Mouse (Mus musculus) heart, embryonic 15.5 days (tissue): ENCODE data around the gene Mfap4. TPM values are rescaled to one million over a fixed set of nuclear protein-coding genes. Genes with fewer than 3 reads are reported as not detected.

Source experiments
- ATAC-seq: fragments of 200-750 bp; cut with Nextera tagmentation; replicated peaks from 2 replicates; pipeline ENCODE4 v1.8.0; 2017; ENCODE audit warnings: low read depth, moderate TSS enrichment; ENCODE audit not compliant: insufficient number of reproducible peaks, insufficient read depth, low FRiP score
- H3K27ac ChIP-seq: fragments of 300-500 bp; sonication (generic); 2 replicates; pipeline ENCODE4 v1.5.1; 2015; ENCODE audit warnings: mild to moderate bottlenecking, inconsistent platforms
- H3K27me3 ChIP-seq: fragments of 300-500 bp; sonication (generic); 2 replicates; pipeline ENCODE4 v1.6.1; 2015; ENCODE audit warnings: inconsistent platforms
- H3K36me3 ChIP-seq: fragments of 300-500 bp; sonication (generic); 2 replicates; pipeline ENCODE4 v1.6.1; 2015; ENCODE audit warnings: mild to moderate bottlenecking, inconsistent platforms
- H3K4me1 ChIP-seq: fragments of 300-500 bp; sonication (generic); replicated peaks from 2 replicates; pipeline ENCODE4 v1.6.1; 2015; ENCODE audit warnings: inconsistent platforms
- H3K4me2 ChIP-seq: fragments of 300-500 bp; sonication (generic); 2 replicates; pipeline ENCODE4 v1.6.1; 2015; ENCODE audit warnings: inconsistent platforms, mild to moderate bottlenecking, moderate library complexity
- H3K4me3 ChIP-seq: fragments of 300-500 bp; sonication (generic); 2 replicates; pipeline ENCODE4 v1.5.1; 2015; ENCODE audit warnings: mild to moderate bottlenecking, inconsistent platforms
- H3K9ac ChIP-seq: fragments of 300-500 bp; sonication (generic); 2 replicates; pipeline ENCODE4 v1.6.1; 2015; ENCODE audit warnings: mild to moderate bottlenecking, inconsistent platforms
- H3K9me3 ChIP-seq: fragments of 300-500 bp; sonication (generic); replicated peaks from 2 replicates; pipeline ENCODE4 v1.6.1; 2016; ENCODE audit warnings: inconsistent platforms
- WGBS: fragments of 180-500 bp; shearing (Covaris S2); methylation state at CpG from one replicate; pipeline ENCODE4 v1.1.7; 2015; ENCODE audit warnings: mixed read lengths; 5-methylcytosine and 5-hydroxymethylcytosine counted together
- polyA plus RNA-seq: library from polyadenylated mRNA; unstranded; fragments of >200 nt; fragmentation: Nextera tagmentation; extraction: Ambion mirVana; gene quantifications from 2 replicates; pipeline ENCODE4 v1.2.1, GENCODE M21; 2015

Mfap4 gene
- polyA plus RNA-seq, 1 experiment from 2014 or later = 160 TPM

GRCm38 (mm10) chr11:61529268-61529713, 44.1 kb downstream of the Mfap4 start:
- H3K27me3 ChIP-seq = no peaks in the 10 kb centered on the region
- no peak overlapping the region for H3K4me3 ChIP-seq
- whole genome bisulfite sequencing = 54% methylated on average over 4 of the region's 4 CpGs
- H3K4me2 ChIP-seq = no peak overlapping the region
- no peak overlapping the region for H3K9ac ChIP-seq
- no peaks in the 10 kb centered on the region for H3K9me3 ChIP-seq
- 0 out of 2 replicates have a peak, but pooled peaks cover 11% of the 10 kb centered on the region for H3K36me3 ChIP-seq
- no peak overlapping the region for H3K27ac ChIP-seq
- H3K4me1 ChIP-seq = peaks cover 10% of the 10 kb centered on the region
- peak; percentile 43; the same call in 1 of the 2 replicates for ATAC-seq

GRCm38 (mm10) chr11:61532820-61533219, 47.6 kb downstream of the Mfap4 start:
- H3K27me3 ChIP-seq = no peaks in the 10 kb centered on the region
- no peak overlapping the region for H3K4me3 ChIP-seq
- H3K9ac ChIP-seq = no peak overlapping the region
- ATAC-seq = no peak
- H3K9me3 ChIP-seq = no peaks in the 10 kb centered on the region
- 82% methylated on average over 2 of the region's 2 CpGs for WGBS
- no peak overlapping the region for H3K4me2 ChIP-seq
- H3K36me3 ChIP-seq = 0 out of 2 replicates have a peak, but pooled peaks cover 11% of the 10 kb centered on the region
- peaks cover 13% of the 10 kb centered on the region for H3K4me1 ChIP-seq
- no peak overlapping the region for H3K27ac ChIP-seq

- ATAC-seq = 0 out of 2 replicates have a peak, but pooled peaks have one; percentile 54
- Histone ChIP-seq H3K27me3 (no peaks in the 10 kb centered on the region), H3K4me1 (peaks cover 13% of the 10 kb centered on the region), H3K9me3 (no peaks in the 10 kb centered on the region), H3K4me3 (no peak overlapping the region), H3K9ac (no peak overlapping the region), H3K4me2 (no peak overlapping the region), H3K27ac (no peak overlapping the region), H3K36me3 (0 out of 2 replicates have a peak, but pooled peaks cover 11% of the 10 kb centered on the region)
- WGBS = 76% methylated on average over 5 of the region's 5 CpGs
Observed at GRCm38 (mm10) chr11:61533571-61533970, 48.3 kb downstream of the Mfap4 start.

- Histone ChIP-seq H3K36me3 (peaks cover 5% of the 10 kb centered on the region; the same call in 1 of the 2 replicates), H3K4me3 (no peak overlapping the region), H3K27ac (no peak overlapping the region), H3K4me2 (no peak overlapping the region), H3K4me1 (peaks cover 10% of the 10 kb centered on the region), H3K9me3 (no peaks in the 10 kb centered on the region), H3K27me3 (no peaks in the 10 kb centered on the region), H3K9ac (no peak overlapping the region)
- WGBS = 45% methylated on average over 1 of the region's 1 CpGs
- no peak for ATAC-seq
Observed at GRCm38 (mm10) chr11:61535530-61535929, 50.3 kb downstream of the Mfap4 start.

GRCm38 (mm10) chr11:61536952-61537351, 51.7 kb downstream of the Mfap4 start:
- Histone ChIP-seq H3K4me1 (peaks cover 13% of the 10 kb centered on the region), H3K4me2 (no peak overlapping the region), H3K9ac (no peak overlapping the region), H3K27ac (no peak overlapping the region), H3K36me3 (peaks cover 4% of the 10 kb centered on the region; the same call in 1 of the 2 replicates), H3K4me3 (no peak overlapping the region), H3K27me3 (no peaks in the 10 kb centered on the region), H3K9me3 (no peaks in the 10 kb centered on the region)
- 43% methylated on average over 3 of the region's 3 CpGs for WGBS
- no peak for ATAC-seq

GRCm38 (mm10) chr11:61537362-61537761, 52.1 kb downstream of the Mfap4 start:
- Histone ChIP-seq H3K4me1 (peaks cover 12% of the 10 kb centered on the region), H3K4me2 (no peak overlapping the region), H3K9me3 (no peaks in the 10 kb centered on the region), H3K36me3 (peaks cover 2% of the 10 kb centered on the region; the same call in 1 of the 2 replicates), H3K27me3 (no peaks in the 10 kb centered on the region), H3K27ac (no peak overlapping the region), H3K4me3 (no peak overlapping the region), H3K9ac (no peak overlapping the region)
- WGBS = 83% methylated on average over 3 of the region's 3 CpGs
- ATAC-seq = no peak

Other genes starting within 250 kb of the Mfap4 start
- gene Aldh3a2, start 218.0 kb upstream of the Mfap4 start, polyA plus RNA-seq = 29.4 and 34.9 TPM in 2 replicates
- gene Slc47a2, start 142.6 kb upstream of the Mfap4 start, polyA plus RNA-seq = 0.10 and 0.19 TPM in 2 replicates
- gene Slc47a1, start 107.1 kb upstream of the Mfap4 start, polyA plus RNA-seq = 20.6 and 21.5 TPM in 2 replicates
- 0.35 and 0.42 TPM in 2 replicates for gene Rnf112, start 31.3 kb upstream of the Mfap4 start, polyA plus RNA-seq
- 23.0 and 33.4 TPM in 2 replicates for gene Mapk7, start 9.0 kb downstream of the Mfap4 start, polyA plus RNA-seq
- 11.1 and 15.8 TPM in 2 replicates for gene B9d1, start 19.7 kb downstream of the Mfap4 start, polyA plus RNA-seq
- gene Epn2, start 94.3 kb downstream of the Mfap4 start, polyA plus RNA-seq = 20.2 and 20.5 TPM in 2 replicates
- 9.3 and 13.5 TPM in 2 replicates for gene Grap, start 167.8 kb downstream of the Mfap4 start, polyA plus RNA-seq
- 0.68 and 1.4 TPM in 2 replicates for gene Fam83g, start 198.7 kb downstream of the Mfap4 start, polyA plus RNA-seq
- 0.08 TPM in 1 of 2 replicates, not detected in the other for gene Slc5a10, start 235.4 kb downstream of the Mfap4 start, polyA plus RNA-seq